Mouse (Mus musculus) liver, embryonic 11.5 days (tissue): ENCODE results near the gene Slc39a5. TPM values are rescaled to one million over a fixed set of nuclear protein-coding genes. Genes with fewer than 3 reads are reported as not detected.

Experiments used
- ATAC-seq: fragments of 200-750 bp; cut with Nextera tagmentation; replicated peaks from 2 replicates; pipeline ENCODE4 v1.8.0; 2017; ENCODE audit warnings: moderate number of reproducible peaks, mild to moderate bottlenecking, moderate TSS enrichment, moderate library complexity; ENCODE audit not compliant: low FRiP score
- DNase-seq: peaks from one replicate; pipeline ENCODE4 v3.0.0-alpha.2; 2017; ENCODE audit warnings: low spot score
- H3K27ac ChIP-seq: fragments of 300-500 bp; sonication (generic); 2 replicates; pipeline ENCODE4 v1.5.1; 2014; ENCODE audit warnings: mild to moderate bottlenecking, low read depth, low read length, control low read depth
- H3K27me3 ChIP-seq: fragments of 300-500 bp; sonication (generic); replicated peaks from 2 replicates; pipeline ENCODE4 v1.6.1; 2014; ENCODE audit warnings: low read length, mixed read lengths; ENCODE audit not compliant: control insufficient read depth, insufficient read depth
- H3K36me3 ChIP-seq: fragments of 300-500 bp; sonication (generic); 2 replicates; pipeline ENCODE4 v1.6.1; 2014; ENCODE audit warnings: mild to moderate bottlenecking, low read length, moderate library complexity, mixed read lengths; ENCODE audit not compliant: control insufficient read depth, insufficient read depth
- H3K4me1 ChIP-seq: fragments of 300-500 bp; sonication (generic); replicated peaks from 2 replicates; pipeline ENCODE4 v1.6.1; 2014; ENCODE audit warnings: low read length, mixed read lengths; ENCODE audit not compliant: control insufficient read depth, insufficient read depth
- H3K4me2 ChIP-seq: fragments of 300-500 bp; sonication (generic); 2 replicates; pipeline ENCODE4 v1.6.1; 2014; ENCODE audit warnings: mild to moderate bottlenecking, control low read depth, moderate library complexity
- H3K4me3 ChIP-seq: fragments of 300-500 bp; sonication (generic); 2 replicates; pipeline ENCODE4 v1.5.1; 2014; ENCODE audit warnings: low read depth, low read length, control low read depth
- H3K9ac ChIP-seq: fragments of 300-500 bp; sonication (generic); 2 replicates; pipeline ENCODE4 v1.6.1; 2014; ENCODE audit warnings: low read depth, low read length, control low read depth
- H3K9me3 ChIP-seq: fragments of 300-500 bp; sonication (generic); 2 replicates; pipeline ENCODE4 v1.6.1; 2016; ENCODE audit warnings: low read length, inconsistent platforms, mixed read lengths; ENCODE audit not compliant: control insufficient read depth
- WGBS: fragments of 180-500 bp; shearing (Covaris S2); extraction: QIAGEN DNeasy Blood & Tissue Kit; methylation state at CpG from one replicate; pipeline ENCODE4 v1.1.7; 2014; 5-methylcytosine and 5-hydroxymethylcytosine counted together
- polyA plus RNA-seq: library from polyadenylated mRNA; unstranded; fragments of >200 nt; fragmentation: Nextera tagmentation; extraction: Ambion mirVana; gene quantifications from 2 replicates; pipeline ENCODE4 v1.2.1, GENCODE M21; 2014

Gene Slc39a5
- polyA plus RNA-seq, 1 experiment from 2014 or later, result 17.6 TPM

DNA sequence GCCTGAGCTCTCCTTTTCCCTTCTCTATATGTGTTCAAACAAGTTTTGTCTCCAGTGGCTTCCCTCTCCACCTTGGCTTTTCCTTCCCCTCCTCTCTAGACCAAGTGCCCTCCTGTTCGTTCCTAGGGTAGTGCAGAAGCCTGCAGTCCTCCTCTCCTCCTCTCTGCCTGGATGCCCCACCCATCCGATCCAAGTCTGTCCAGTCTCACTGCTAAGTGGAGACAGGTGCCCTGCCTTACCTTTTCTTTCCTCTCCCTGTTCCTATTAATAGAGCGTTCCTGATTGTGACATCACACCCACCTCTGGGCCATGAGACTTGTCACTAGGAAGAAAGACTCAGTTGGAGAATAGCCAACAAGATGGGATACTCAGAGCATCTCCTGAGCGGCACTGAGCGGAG is 13.8 kb upstream of the Slc39a5 start:
- Histone ChIP-seq H3K9me3 (no peaks in the 10 kb centered on the region), H3K27ac (no peak overlapping the region), H3K27me3 (no peaks in the 10 kb centered on the region), H3K4me3 (no peak overlapping the region), H3K4me2 (no peak overlapping the region), H3K4me1 (peaks cover 26% of the 10 kb centered on the region), H3K9ac (no peak overlapping the region), H3K36me3 (peaks cover 15% of the 10 kb centered on the region; the same call in 1 of the 2 replicates)
- WGBS, result 85% methylated on average over 5 of the region's 5 CpGs
- ATAC-seq (no peak), DNase-seq (no peak)

DNA sequence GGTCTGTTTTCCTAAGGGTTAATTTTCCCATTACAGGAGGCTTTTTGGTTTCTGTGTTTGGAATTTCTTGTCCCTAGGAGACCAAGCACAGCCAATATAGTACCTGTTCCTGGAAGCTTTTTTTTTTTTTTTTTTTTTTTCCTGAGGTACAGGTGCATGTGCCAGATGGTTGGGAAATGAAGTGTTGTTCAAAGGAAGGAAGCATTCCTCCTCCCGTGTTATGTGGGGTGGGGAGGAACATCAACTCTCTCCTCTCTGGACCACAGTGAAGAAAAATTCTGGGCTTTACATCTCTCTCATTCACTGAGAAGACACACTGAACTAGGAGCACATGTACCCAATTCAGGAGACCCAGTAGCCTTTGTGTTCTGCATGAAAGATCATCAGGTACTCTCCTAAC is 12.0 kb upstream of the Slc39a5 start:
- WGBS, result 71% methylated on average over 1 of the region's 1 CpGs
- peak overlapping the region; percentile 79 for H3K4me3 ChIP-seq
- peaks cover 15% of the 10 kb centered on the region; the same call in 1 of the 2 replicates for H3K36me3 ChIP-seq
- ATAC-seq (no peak), DNase-seq (no peak)
- H3K4me2 ChIP-seq, result peak overlapping the region; percentile 100
- H3K9ac ChIP-seq, result no peak overlapping the region
- no peak overlapping the region for H3K27ac ChIP-seq
- peaks cover 34% of the 10 kb centered on the region for H3K4me1 ChIP-seq
- H3K27me3 ChIP-seq, result no peaks in the 10 kb centered on the region
- no peaks in the 10 kb centered on the region for H3K9me3 ChIP-seq

DNA sequence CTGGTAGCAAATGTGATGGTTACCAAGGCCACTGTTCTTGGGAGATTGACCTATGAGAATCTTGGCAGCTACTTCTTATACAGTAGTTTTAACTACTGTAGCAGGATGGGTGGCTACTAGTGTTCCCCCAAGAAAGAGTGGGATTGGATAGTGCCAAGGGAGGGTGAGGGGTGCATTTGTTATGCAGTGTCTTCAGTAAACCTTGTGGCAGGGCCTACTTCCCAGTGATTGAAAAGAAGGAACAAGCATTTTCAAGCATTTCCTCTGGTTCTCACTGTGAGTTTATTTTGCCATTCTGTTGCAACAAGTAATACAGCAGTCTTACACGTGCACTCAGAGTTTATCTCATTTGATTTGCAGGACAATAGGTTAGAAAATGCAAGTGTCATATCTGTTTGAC is 11.5 kb upstream of the Slc39a5 start:
- peak overlapping the region; percentile 100 for H3K4me2 ChIP-seq
- no peak for ATAC-seq
- no peak for DNase-seq
- H3K9me3 ChIP-seq, result no peaks in the 10 kb centered on the region
- no peak overlapping the region for H3K27ac ChIP-seq
- peaks cover 18% of the 10 kb centered on the region; the same call in 1 of the 2 replicates for H3K36me3 ChIP-seq
- no peaks in the 10 kb centered on the region for H3K27me3 ChIP-seq
- H3K4me1 ChIP-seq, result peaks cover 34% of the 10 kb centered on the region
- 26% methylated on average over 1 of the region's 1 CpGs for WGBS
- peak overlapping the region; percentile 79 for H3K4me3 ChIP-seq
- H3K9ac ChIP-seq, result peak overlapping the region; percentile 90

DNA sequence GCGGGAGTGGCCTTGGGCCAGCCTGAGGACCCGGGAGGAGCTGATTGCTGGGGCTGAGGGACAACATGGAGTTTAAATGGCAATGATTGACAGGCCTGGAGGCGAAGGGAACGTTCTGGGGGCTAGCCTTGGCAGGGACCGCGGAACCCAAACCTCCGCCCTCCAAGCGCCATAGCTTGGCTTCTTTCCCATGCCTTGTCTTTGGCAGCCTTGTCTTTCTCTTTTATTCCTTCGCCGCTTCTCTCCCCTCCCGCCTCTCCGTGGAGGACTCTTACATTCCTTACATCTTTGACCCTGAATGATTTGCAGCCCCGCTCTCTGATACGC is 11.0 kb upstream of the Slc39a5 start:
- ATAC-seq (no peak), DNase-seq (no peak)
- peaks cover 15% of the 10 kb centered on the region; the same call in 1 of the 2 replicates for H3K36me3 ChIP-seq
- peak overlapping the region; percentile 100 for H3K4me2 ChIP-seq
- peak overlapping the region; percentile 90 for H3K9ac ChIP-seq
- H3K4me1 ChIP-seq, result peaks cover 34% of the 10 kb centered on the region
- no peaks in the 10 kb centered on the region for H3K9me3 ChIP-seq
- 1% methylated on average over 14 of the region's 14 CpGs for WGBS
- no peaks in the 10 kb centered on the region for H3K27me3 ChIP-seq
- peak overlapping the region; percentile 91 for H3K27ac ChIP-seq
- peak overlapping the region; percentile 79 for H3K4me3 ChIP-seq

DNA sequence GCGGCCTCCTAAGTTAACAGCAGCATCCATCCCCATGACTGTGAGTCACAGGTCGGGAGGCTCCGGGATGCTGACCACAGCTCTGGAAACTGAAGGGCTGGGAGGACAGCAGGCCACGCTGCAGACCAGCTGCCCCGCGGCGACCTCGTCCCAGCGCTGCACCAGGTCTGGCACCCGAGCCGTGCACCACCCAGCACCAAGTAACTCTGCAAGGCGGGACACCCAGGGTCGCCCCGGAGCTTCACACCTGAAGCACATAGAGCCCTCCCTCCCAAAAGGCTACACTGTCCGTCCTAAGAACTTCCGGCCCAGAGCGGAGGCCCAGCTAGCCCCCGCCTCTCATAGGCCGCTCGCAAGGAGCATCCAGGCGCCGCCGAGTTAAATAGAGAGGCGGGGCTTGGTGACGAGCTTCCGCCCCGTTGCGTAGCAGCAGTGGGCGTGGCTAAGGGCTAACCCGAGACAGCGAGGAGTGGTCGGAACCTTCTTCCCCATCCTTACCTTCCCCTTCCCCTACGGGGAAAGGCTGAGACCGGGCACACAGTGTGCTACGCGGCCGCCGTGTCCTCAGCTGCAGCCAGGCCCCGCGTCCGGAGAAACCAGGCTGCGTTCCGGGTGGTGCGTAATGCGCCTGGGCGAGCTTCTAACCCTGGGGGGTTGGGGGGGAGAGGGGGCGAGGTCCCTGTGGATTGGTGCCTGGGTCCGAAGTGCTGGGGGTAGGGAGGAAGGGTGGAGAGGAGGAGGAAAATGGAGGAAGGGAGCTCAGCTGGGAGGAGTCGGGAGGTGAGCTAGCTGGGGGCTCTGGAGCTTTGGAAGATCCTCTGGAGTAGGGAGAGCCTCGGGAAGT is 10.4 kb upstream of the Slc39a5 start, which contains the start of the genes Nabp2 and Rnf41:
Gene Nabp2, minus strand, starts transcription at position 282 of the 844 bp plus-strand sequence.
Gene Rnf41, plus strand, starts transcription at position 447 of the 844 bp plus-strand sequence.
- WGBS, result under 1% methylated on average over 50 of the region's 50 CpGs
- peak; percentile 98 for DNase-seq
- peak within 1 kb of the TSS; percentile 100 for H3K4me2 ChIP-seq
- H3K4me1 ChIP-seq, result peaks cover 34% of the 10 kb centered on the region
- ATAC-seq, result peak; percentile 87
- no peaks in the 10 kb centered on the region for H3K27me3 ChIP-seq
- H3K4me3 ChIP-seq, result peak within 1 kb of the TSS; percentile 79
- H3K9ac ChIP-seq, result peak within 1 kb of the TSS; percentile 90
- peak within 1 kb of the TSS; percentile 91 for H3K27ac ChIP-seq
- H3K36me3 ChIP-seq, result peaks cover 9% of the 10 kb centered on the region; the same call in 1 of the 2 replicates
- H3K9me3 ChIP-seq, result no peaks in the 10 kb centered on the region

DNA sequence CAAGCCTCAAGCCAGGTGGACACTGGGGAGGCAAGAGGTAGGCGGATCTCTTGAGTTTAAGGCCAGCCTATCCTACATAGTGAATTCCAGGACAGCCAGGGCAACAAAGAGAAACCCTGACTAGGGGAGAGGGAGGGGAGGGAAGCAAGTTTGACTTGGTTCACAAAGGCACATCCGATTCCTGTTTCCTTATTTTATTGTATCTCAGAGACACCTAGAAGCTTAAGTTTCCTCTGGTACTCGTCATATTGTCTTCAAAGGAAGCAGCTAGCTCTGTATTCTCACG is 9.5 kb upstream of the Slc39a5 start:
- Histone ChIP-seq H3K4me2 (peak overlapping the region; percentile 100), H3K36me3 (peaks cover 14% of the 10 kb centered on the region; the same call in 1 of the 2 replicates), H3K27ac (peak overlapping the region; percentile 91), H3K4me1 (peaks cover 34% of the 10 kb centered on the region), H3K9ac (peak overlapping the region; percentile 90), H3K9me3 (no peaks in the 10 kb centered on the region), H3K27me3 (no peaks in the 10 kb centered on the region), H3K4me3 (peak overlapping the region; percentile 79)
- DNase-seq (no peak), ATAC-seq (no peak)
- 23% methylated on average over 4 of the region's 4 CpGs for WGBS

DNA sequence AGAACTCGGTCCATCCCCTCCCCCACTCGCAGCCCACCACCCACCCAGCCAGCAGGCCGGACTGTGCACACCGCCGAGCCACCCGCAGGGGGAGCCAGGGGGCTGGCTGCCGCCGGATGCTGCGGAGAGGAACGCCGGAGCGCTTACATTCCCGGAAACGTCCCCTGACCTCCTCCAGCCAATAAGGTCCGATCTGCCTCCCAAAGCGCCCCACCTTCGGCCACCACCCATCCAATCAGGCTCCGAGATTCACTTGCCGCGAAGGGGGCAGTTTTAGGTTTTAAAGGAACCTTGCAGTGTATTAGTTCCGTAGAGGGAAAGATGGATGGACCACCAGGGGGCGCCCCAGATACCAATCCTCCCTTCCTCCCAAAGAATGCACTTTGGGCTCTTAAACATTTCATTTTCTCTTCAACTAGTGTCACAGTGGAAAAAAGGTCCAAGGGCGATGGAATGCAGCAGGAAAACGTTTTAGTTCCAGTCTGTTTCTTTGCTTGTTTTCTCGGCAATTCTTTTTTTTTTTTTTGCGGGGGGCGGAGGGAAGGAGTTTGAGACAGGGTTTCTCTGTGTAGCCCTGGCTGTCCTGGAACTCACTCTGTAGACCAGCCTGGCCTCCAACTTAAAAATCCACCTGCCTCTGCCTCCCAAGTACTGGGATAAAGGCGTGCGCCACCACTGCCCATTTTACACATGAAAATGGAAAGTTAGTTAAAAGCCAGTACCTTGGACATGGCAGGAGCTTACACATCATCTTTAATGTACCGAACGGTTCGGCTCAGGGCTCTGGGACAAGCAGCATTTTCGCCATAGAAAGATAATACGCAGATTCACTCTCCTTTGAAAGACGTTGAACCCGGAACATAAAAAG is 8.9 kb upstream of the Slc39a5 start:
- peaks cover 34% of the 10 kb centered on the region for H3K4me1 ChIP-seq
- 7% methylated on average over 36 of the region's 36 CpGs for WGBS
- no peaks in the 10 kb centered on the region for H3K9me3 ChIP-seq
- peak overlapping the region; percentile 100 for H3K4me2 ChIP-seq
- peaks cover 11% of the 10 kb centered on the region; the same call in 1 of the 2 replicates for H3K36me3 ChIP-seq
- peak overlapping the region; percentile 91 for H3K27ac ChIP-seq
- peak; percentile 91 for DNase-seq
- ATAC-seq, result peak; percentile 86
- H3K9ac ChIP-seq, result peak overlapping the region; percentile 90
- no peaks in the 10 kb centered on the region for H3K27me3 ChIP-seq
- H3K4me3 ChIP-seq, result peak overlapping the region; percentile 79

DNA sequence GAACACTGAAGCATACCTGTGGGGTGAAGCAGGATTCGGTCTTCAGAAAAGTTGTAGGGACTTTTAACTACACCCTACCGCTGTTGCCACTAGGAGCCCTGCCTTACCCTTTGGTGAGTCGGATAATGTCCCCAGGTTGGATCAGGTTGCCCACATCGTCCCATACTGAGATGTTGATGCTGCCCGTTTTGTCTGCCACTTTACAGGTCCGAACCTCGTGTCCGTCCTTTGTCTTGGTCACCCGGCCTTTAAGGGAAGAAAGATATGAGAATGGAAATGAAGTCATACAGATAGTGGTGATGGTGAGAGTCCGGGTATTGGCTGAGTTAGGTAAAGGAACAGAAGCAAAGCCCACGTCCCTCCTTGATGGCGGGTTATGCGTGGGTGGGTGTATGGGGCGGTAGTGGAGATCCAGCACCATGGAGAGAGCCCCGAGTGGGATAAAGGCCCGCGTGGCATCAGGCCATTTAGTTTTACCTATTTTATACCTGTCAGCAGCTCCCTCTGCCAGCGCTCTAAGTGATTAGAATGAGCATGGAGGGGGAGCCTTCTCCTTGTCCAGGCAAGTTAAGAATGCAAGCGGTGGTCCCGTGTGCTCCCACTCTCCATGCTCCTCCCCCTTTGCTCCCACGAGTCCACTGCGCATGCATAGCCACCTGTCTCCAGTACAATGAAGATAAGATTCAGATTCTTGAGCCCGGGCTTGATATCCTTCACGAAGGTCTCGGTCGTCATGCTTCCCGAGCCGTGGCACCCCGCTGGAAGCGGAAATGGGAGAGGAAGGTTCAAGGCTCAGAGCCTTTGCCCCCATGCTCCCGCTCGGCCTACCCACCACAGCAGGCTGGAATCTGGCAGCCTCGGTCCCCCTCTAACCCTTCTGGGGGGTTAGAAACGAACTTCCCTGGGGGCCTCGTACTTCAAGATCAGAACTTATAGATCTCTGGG is 7.8 kb upstream of the Slc39a5 start:
- Histone ChIP-seq H3K27me3 (no peaks in the 10 kb centered on the region), H3K27ac (peak overlapping the region; percentile 52), H3K4me1 (peaks cover 25% of the 10 kb centered on the region), H3K9me3 (no peaks in the 10 kb centered on the region), H3K36me3 (peaks cover 10% of the 10 kb centered on the region; the same call in 1 of the 2 replicates), H3K4me2 (peak overlapping the region; percentile 100), H3K4me3 (peak overlapping the region; percentile 79), H3K9ac (peak overlapping the region; percentile 76)
- WGBS, result 17% methylated on average over 35 of the region's 35 CpGs
- ATAC-seq, result 0 out of 2 replicates have a peak, but pooled peaks have one; percentile 1
- no peak for DNase-seq
